12 mouse cellular contexts compared by ENCODE assay signal in the genomic region with DNA sequence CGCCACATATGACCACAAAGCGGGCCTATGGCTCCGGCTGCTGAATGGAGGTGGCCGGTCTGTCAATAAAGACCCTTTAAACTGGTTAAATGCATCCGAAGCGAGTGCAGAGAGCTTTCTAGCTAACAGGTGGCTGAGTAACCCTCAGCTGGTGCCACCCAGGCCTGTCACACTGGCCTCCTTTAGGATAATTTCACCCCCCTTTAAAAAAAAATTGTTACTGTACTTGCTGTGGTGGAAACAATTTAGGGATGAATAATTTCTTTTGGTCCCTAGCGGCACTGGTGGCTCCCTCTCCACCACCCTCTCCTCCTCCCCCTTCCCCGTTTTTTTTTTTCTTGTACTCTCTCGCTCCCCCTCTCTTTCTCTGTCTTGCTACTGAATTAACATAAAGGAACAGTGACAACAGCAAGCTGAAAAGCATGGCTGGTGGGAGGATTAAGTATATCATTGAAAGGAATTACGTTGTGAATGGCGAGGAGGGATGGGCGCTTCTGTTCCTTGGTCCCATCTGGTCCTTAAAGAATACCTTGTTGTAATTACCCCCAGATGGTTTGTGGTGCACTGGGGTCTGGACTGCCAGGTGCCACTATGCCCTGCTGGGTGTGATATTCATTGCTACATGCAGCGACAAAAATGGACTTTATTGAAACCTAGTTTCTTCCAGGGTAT.
A peak's percentile ranks its signal among the peaks of the same experiment; 100 is the strongest.
DNase-seq lines count a peak whose midpoint lies in the region; ATAC-seq and TF ChIP-seq lines count a peak whose summit lies in the region.
"Had no signal": no experiment of that assay in that cellular context is flagged by ENCODE, and none has a peak within 500 bp of the region (broad histone marks: within the 10 kb centered on the region; RNA-seq: fewer than 3 reads in every experiment).

No protein-coding gene starts in this region.

- no peaks in the 10 kb centered on the region for H3K27me3 ChIP-seq in embryonic facial prominence, embryonic 15.5 days
- no peaks in the 10 kb centered on the region for H3K27me3 ChIP-seq in limb, embryonic 10.5 days (ENCODE audit: low read depth, poor library complexity, severe bottlenecking)
- H3K27me3 ChIP-seq in neural tube, embryonic 14.5 days (ENCODE audit: control insufficient read depth, insufficient read depth, low read length) = no peaks in the 10 kb centered on the region
- peaks cover 7% of the 10 kb centered on the region for H3K27me3 ChIP-seq in kidney, embryonic 14.5 days (ENCODE audit: control insufficient read depth, insufficient read depth, low read length)

- peak overlapping the region; percentile 18 for H3K4me2 ChIP-seq in embryonic facial prominence, embryonic 15.5 days (replicated peaks)
- peak overlapping the region; percentile 41 for H3K4me2 ChIP-seq in neural tube, embryonic 14.5 days (ENCODE audit: low read depth, low read length)
- no peak overlapping the region for H3K4me2 ChIP-seq in kidney, embryonic 14.5 days (replicated peaks; ENCODE audit: low read depth, low read length)

- TF ChIP-seq CTCF in layer of hippocampus, adult 2 months (conservative IDR thresholded peaks at IDR 0.05) = no peak

- WGBS in embryonic facial prominence, embryonic 15.5 days = 10% methylated on average over 13 of the region's 13 CpGs
- WGBS in limb, embryonic 10.5 days = 8% methylated on average over 13 of the region's 13 CpGs
- WGBS in neural tube, embryonic 14.5 days = 5% methylated on average over 13 of the region's 13 CpGs
- 9% methylated on average over 13 of the region's 13 CpGs for WGBS in kidney, embryonic 14.5 days

- ATAC-seq in embryonic facial prominence, embryonic 15.5 days (ENCODE audit: insufficient number of reproducible peaks, low FRiP score, low TSS enrichment, low read depth) = no peak
- peak; percentile 79 for ATAC-seq in neural tube, embryonic 14.5 days (ENCODE audit: low read depth)
- no peak for ATAC-seq in kidney, embryonic 14.5 days (ENCODE audit: low FRiP score, low TSS enrichment)

- H3K36me3 ChIP-seq in embryonic facial prominence, embryonic 15.5 days = no peaks in the 10 kb centered on the region
- H3K36me3 ChIP-seq in limb, embryonic 10.5 days = no peaks in the 10 kb centered on the region
- H3K36me3 ChIP-seq in neural tube, embryonic 14.5 days (ENCODE audit: control insufficient read depth, insufficient read depth, low read length) = no peaks in the 10 kb centered on the region
- no peaks in the 10 kb centered on the region for H3K36me3 ChIP-seq in kidney, embryonic 14.5 days (ENCODE audit: control insufficient read depth, insufficient read depth, low read length)

- DNase-seq in layer of hippocampus, adult 2 months (ENCODE audit: low spot score in 2 of 2) = no peak
- no peak for DNase-seq in layer of hippocampus, postnatal 36 days
- no peak for DNase-seq in limb, embryonic 10.5 days (ENCODE audit: low spot score)
- no peak for DNase-seq in thymus, postnatal 10 days (ENCODE audit: low spot score in 2 of 2)
- DNase-seq in cerebellum, adult 18-20 months = no peak
- DNase-seq: adrenal gland, postnatal 10 days; lung, postnatal 4 days; right cerebral cortex, adult 18-20 months; thymus, postnatal 14 days had no signal

- H3K9ac ChIP-seq in embryonic facial prominence, embryonic 15.5 days = no peak overlapping the region
- H3K9ac ChIP-seq in neural tube, embryonic 14.5 days (replicated peaks; ENCODE audit: low read depth, low read length) = 0 out of 2 replicates have a peak overlapping the region, but pooled peaks have one; percentile 11
- no peak overlapping the region for H3K9ac ChIP-seq in kidney, embryonic 14.5 days (ENCODE audit: low read depth, low read length)

- H3K27ac ChIP-seq in layer of hippocampus, adult 2 months = no peak overlapping the region
- H3K27ac ChIP-seq in embryonic facial prominence, embryonic 15.5 days (replicated peaks) = no peak overlapping the region
- no peak overlapping the region for H3K27ac ChIP-seq in limb, embryonic 10.5 days
- no peak overlapping the region for H3K27ac ChIP-seq in neural tube, embryonic 14.5 days (ENCODE audit: low read depth, low read length)
- no peak overlapping the region for H3K27ac ChIP-seq in kidney, embryonic 14.5 days (ENCODE audit: low read depth, low read length)

- H3K9me3 ChIP-seq in embryonic facial prominence, embryonic 15.5 days (replicated peaks) = no peaks in the 10 kb centered on the region
- H3K9me3 ChIP-seq in limb, embryonic 10.5 days (replicated peaks) = no peaks in the 10 kb centered on the region
- no peaks in the 10 kb centered on the region for H3K9me3 ChIP-seq in neural tube, embryonic 14.5 days (ENCODE audit: control insufficient read depth, low read length)
- no peaks in the 10 kb centered on the region for H3K9me3 ChIP-seq in kidney, embryonic 14.5 days (ENCODE audit: control insufficient read depth, low read length)

- no peaks in the 10 kb centered on the region for H3K4me1 ChIP-seq in embryonic facial prominence, embryonic 15.5 days
- H3K4me1 ChIP-seq in limb, embryonic 10.5 days = peaks cover 13% of the 10 kb centered on the region
- H3K4me1 ChIP-seq in neural tube, embryonic 14.5 days (ENCODE audit: control insufficient read depth, insufficient read depth, low read length) = peaks cover 3% of the 10 kb centered on the region; the same call in 1 of the 2 replicates
- no peaks in the 10 kb centered on the region for H3K4me1 ChIP-seq in kidney, embryonic 14.5 days (ENCODE audit: control insufficient read depth, insufficient read depth, low read length)

- peak overlapping the region; percentile 35 for H3K4me3 ChIP-seq in layer of hippocampus, adult 2 months
- H3K4me3 ChIP-seq in embryonic facial prominence, embryonic 15.5 days (replicated peaks) = peak overlapping the region; percentile 8; the same call in 1 of the 2 replicates
- peak overlapping the region; percentile 25; the same call in 1 of the 2 replicates for H3K4me3 ChIP-seq in limb, embryonic 10.5 days
- no peak overlapping the region for H3K4me3 ChIP-seq in neural tube, embryonic 14.5 days (ENCODE audit: low read depth, low read length)
- H3K4me3 ChIP-seq in kidney, embryonic 14.5 days (ENCODE audit: low read length) = no peak overlapping the region

Comparison
In these comparisons a context has a peak if more than half of its experiments do, and no peak if none do; other contexts are left out.
1. H3K4me3 ChIP-seq: peak in layer of hippocampus, adult 2 months (single experiment), embryonic facial prominence, embryonic 15.5 days (single experiment) and limb, embryonic 10.5 days (single experiment); none in neural tube, embryonic 14.5 days (single experiment) and kidney, embryonic 14.5 days (single experiment).